Mouse (Mus musculus) ES-Bruce4 (cell line): ENCODE measurements around the gene Ift122. TPM values are rescaled to one million over a fixed set of nuclear protein-coding genes. Genes with fewer than 3 reads are reported as not detected.

ENCODE experiments used
- H3K27ac ChIP-seq: 2 replicates; pipeline ENCODE4 v1.5.1; 2012; ENCODE audit warnings: low read length, inconsistent platforms; ENCODE audit not compliant: insufficient read depth
- H3K27me3 ChIP-seq: 2 replicates; pipeline ENCODE4 v1.6.1; 2012; ENCODE audit warnings: mild to moderate bottlenecking, low read length, inconsistent platforms; ENCODE audit not compliant: control insufficient read depth, poor library complexity, insufficient read depth, severe bottlenecking
- H3K36me3 ChIP-seq: 2 replicates; pipeline ENCODE4 v1.6.1; 2012; ENCODE audit warnings: inconsistent platforms, mild to moderate bottlenecking, low read length, moderate library complexity; ENCODE audit not compliant: control insufficient read depth, poor library complexity, insufficient read depth, severe bottlenecking
- H3K4me1 ChIP-seq: one replicate; pipeline ENCODE4 v1.8.1; 2011; ENCODE audit warnings: low read length; ENCODE audit not compliant: control insufficient read depth, insufficient read depth
- H3K4me3 ChIP-seq: 2 replicates; pipeline ENCODE4 v1.5.1; 2011; ENCODE audit warnings: low read depth, mild to moderate bottlenecking, low read length
- H3K9ac ChIP-seq: 2 replicates; pipeline ENCODE4 v1.6.1; 2012; ENCODE audit warnings: low read depth, mild to moderate bottlenecking, inconsistent platforms; ENCODE audit not compliant: poor library complexity, severe bottlenecking
- H3K9me3 ChIP-seq: replicated peaks from 2 replicates; pipeline ENCODE4 v1.6.1; 2012; ENCODE audit warnings: mild to moderate bottlenecking, low read length, inconsistent platforms; ENCODE audit not compliant: control insufficient read depth, poor library complexity, insufficient read depth, severe bottlenecking
- CTCF ChIP-seq: IDR thresholded peaks from one replicate; pipeline ENCODE4 v1.8.1; 2011; ENCODE audit warnings: low read depth, low read length
- EP300 ChIP-seq: IDR thresholded peaks from 2 replicates; pipeline ENCODE4 v1.6.1; 2011; ENCODE audit warnings: low read depth, low read length; ENCODE audit not compliant: insufficient read depth
- POLR2A ChIP-seq: IDR thresholded peaks from one replicate; pipeline ENCODE4 v1.8.1; 2011; ENCODE audit warnings: low read length; ENCODE audit not compliant: insufficient read depth
- polyA plus RNA-seq: library from polyadenylated mRNA; stranded (reverse); fragments of >200 nt; gene quantifications from 2 replicates; pipeline ENCODE4 v1.2.4, GENCODE M21; 2011; ENCODE audit warnings: low read depth; ENCODE audit not compliant: missing spikeins, insufficient read depth, insufficient read length

The Ift122 gene
- polyA plus RNA-seq, 1 experiment, result 17.1 TPM

- no peaks in the 10 kb centered on the region for H3K9me3 ChIP-seq
- no peaks in the 10 kb centered on the region for H3K27me3 ChIP-seq
- no peak within 1 kb of the TSS for H3K4me3 ChIP-seq
- no peak for TF ChIP-seq POLR2A
- no peak for TF ChIP-seq CTCF
- TF ChIP-seq EP300, result no peak
- H3K4me1 ChIP-seq, result no peaks in the 10 kb centered on the region
- no peak within 1 kb of the TSS for H3K27ac ChIP-seq
- H3K9ac ChIP-seq, result no peak within 1 kb of the TSS
- no peaks in the 10 kb centered on the region for H3K36me3 ChIP-seq
These were observed 78.4 kb downstream of the Ift122 start, which contains the start of gene Rho for GRCm38 (mm10) chr6:115931639-115932038. TSS of gene Rho (plus strand) at chr6:115931748.

- H3K9me3 ChIP-seq, result no peaks in the 10 kb centered on the region
- TF ChIP-seq EP300 (no peak), CTCF (no peak), POLR2A (no peak)
These were observed 79.1 kb downstream of the Ift122 start for GRCm38 (mm10) chr6:115932391-115932790.

GRCm38 (mm10) chr6:115935544-115935943 is 82.3 kb downstream of the Ift122 start:
- Histone ChIP-seq H3K27ac (no peak overlapping the region), H3K4me1 (no peaks in the 10 kb centered on the region), H3K27me3 (no peaks in the 10 kb centered on the region), H3K36me3 (no peaks in the 10 kb centered on the region), H3K9me3 (no peaks in the 10 kb centered on the region), H3K9ac (no peak overlapping the region), H3K4me3 (no peak overlapping the region)
- TF ChIP-seq CTCF, result no peak
- no peak for TF ChIP-seq POLR2A
- TF ChIP-seq EP300, result no peak

More at GRCm38 (mm10) chr6:115932391-115932790, 79.1 kb downstream of the Ift122 start:
- Histone ChIP-seq H3K27me3 (no peaks in the 10 kb centered on the region), H3K4me3 (no peak overlapping the region), H3K27ac (no peak overlapping the region), H3K4me1 (no peaks in the 10 kb centered on the region), H3K9ac (no peak overlapping the region), H3K36me3 (no peaks in the 10 kb centered on the region)

- H3K27me3 ChIP-seq, result no peaks in the 10 kb centered on the region
- TF ChIP-seq EP300 (no peak), CTCF (no peak), POLR2A (no peak)
- H3K9ac ChIP-seq, result no peak overlapping the region
- H3K36me3 ChIP-seq, result no peaks in the 10 kb centered on the region
- H3K4me3 ChIP-seq, result no peak overlapping the region
- no peak overlapping the region for H3K27ac ChIP-seq
- no peaks in the 10 kb centered on the region for H3K9me3 ChIP-seq
- H3K4me1 ChIP-seq, result no peaks in the 10 kb centered on the region
These were observed 84.7 kb downstream of the Ift122 start for GRCm38 (mm10) chr6:115938011-115938410.

GRCm38 (mm10) chr6:115938798-115939197 is 85.5 kb downstream of the Ift122 start:
- H3K27ac ChIP-seq, result no peak overlapping the region
- H3K4me1 ChIP-seq, result no peaks in the 10 kb centered on the region
- H3K9ac ChIP-seq, result no peak overlapping the region
- no peak overlapping the region for H3K4me3 ChIP-seq
- TF ChIP-seq CTCF (no peak), POLR2A (no peak), EP300 (no peak)
- no peaks in the 10 kb centered on the region for H3K27me3 ChIP-seq
- no peaks in the 10 kb centered on the region for H3K9me3 ChIP-seq
- no peaks in the 10 kb centered on the region for H3K36me3 ChIP-seq

- Histone ChIP-seq H3K27ac (no peak overlapping the region), H3K27me3 (no peaks in the 10 kb centered on the region), H3K36me3 (no peaks in the 10 kb centered on the region), H3K9me3 (no peaks in the 10 kb centered on the region), H3K4me3 (no peak overlapping the region), H3K9ac (no peak overlapping the region), H3K4me1 (no peaks in the 10 kb centered on the region)
- TF ChIP-seq EP300 (no peak), POLR2A (no peak), CTCF (no peak)
These were observed 87.3 kb downstream of the Ift122 start for GRCm38 (mm10) chr6:115940603-115941002.
